Mouse (Mus musculus): ENCODE data around the gene Rps21. TPM values are rescaled to one million over a fixed set of nuclear protein-coding genes. Genes with fewer than 3 reads are reported as not detected.
"Not testable (repeated sequence)": the region's sequence is repeated elsewhere in the genome, so short reads cannot be mapped to it uniquely, and the experiment has no call there.

Gene Rps21
- polyA plus RNA-seq, 1 experiment = 1,612 TPM

- Histone ChIP-seq H3K27me3 (ENCODE audit: control insufficient read depth, insufficient read depth, low read length, poor library complexity, severe bottlenecking) (no peaks in the 10 kb centered on the region), H3K4me3 (ENCODE audit: low read depth, low read length) (no peak overlapping the region), H3K9ac (ENCODE audit: low read depth, poor library complexity, severe bottlenecking) (no peak overlapping the region; the same call in 1 of the 2 replicates), H3K4me1 (ENCODE audit: control insufficient read depth, insufficient read depth, low read length) (no peaks in the 10 kb centered on the region), H3K27ac (ENCODE audit: insufficient read depth, low read length) (peak overlapping the region; percentile 33), H3K36me3 (ENCODE audit: control insufficient read depth, insufficient read depth, low read length, poor library complexity, severe bottlenecking) (peaks cover 16% of the 10 kb centered on the region), H3K9me3 (replicated peaks; ENCODE audit: control insufficient read depth, insufficient read depth, low read length, poor library complexity, severe bottlenecking) (no peaks in the 10 kb centered on the region)
- TF ChIP-seq CTCF (IDR thresholded peaks at IDR 0.05; ENCODE audit: low read depth, low read length) (no peak), EP300 (IDR thresholded peaks at IDR 0.05; ENCODE audit: insufficient read depth, low read depth, low read length) (no peak), POLR2A (IDR thresholded peaks at IDR 0.05; ENCODE audit: insufficient read depth, low read length) (no peak)
Observed at GRCm38 (mm10) chr2:180254436-180255209, 2.6 kb upstream of the Rps21 start.

GRCm38 (mm10) chr2:180255701-180256100 lies 1.5 kb upstream of the Rps21 start:
- no peak for TF ChIP-seq POLR2A (IDR thresholded peaks at IDR 0.05; ENCODE audit: insufficient read depth, low read length)
- TF ChIP-seq CTCF (IDR thresholded peaks at IDR 0.05; ENCODE audit: low read depth, low read length) = no peak
- no peak for TF ChIP-seq EP300 (IDR thresholded peaks at IDR 0.05; ENCODE audit: insufficient read depth, low read depth, low read length)
- Histone ChIP-seq H3K9ac (ENCODE audit: low read depth, poor library complexity, severe bottlenecking) (peak overlapping the region; percentile 70), H3K36me3 (ENCODE audit: control insufficient read depth, insufficient read depth, low read length, poor library complexity, severe bottlenecking) (peaks cover 16% of the 10 kb centered on the region), H3K9me3 (replicated peaks; ENCODE audit: control insufficient read depth, insufficient read depth, low read length, poor library complexity, severe bottlenecking) (no peaks in the 10 kb centered on the region), H3K27me3 (ENCODE audit: control insufficient read depth, insufficient read depth, low read length, poor library complexity, severe bottlenecking) (no peaks in the 10 kb centered on the region), H3K4me3 (ENCODE audit: low read depth, low read length) (peak overlapping the region; percentile 83; the same call in 1 of the 2 replicates), H3K27ac (ENCODE audit: insufficient read depth, low read length) (peak overlapping the region; percentile 93), H3K4me1 (ENCODE audit: control insufficient read depth, insufficient read depth, low read length) (no peaks in the 10 kb centered on the region)

- TF ChIP-seq EP300 (IDR thresholded peaks at IDR 0.05; ENCODE audit: insufficient read depth, low read depth, low read length) = no peak
- no peak for TF ChIP-seq POLR2A (IDR thresholded peaks at IDR 0.05; ENCODE audit: insufficient read depth, low read length)
- no peak for TF ChIP-seq CTCF (IDR thresholded peaks at IDR 0.05; ENCODE audit: low read depth, low read length)
- Histone ChIP-seq H3K27me3 (ENCODE audit: control insufficient read depth, insufficient read depth, low read length, poor library complexity, severe bottlenecking) (no peaks in the 10 kb centered on the region), H3K27ac (ENCODE audit: insufficient read depth, low read length) (peak overlapping the region; percentile 93)
Observed at GRCm38 (mm10) chr2:180256296-180257000, 729 bp upstream of the Rps21 start.

GRCm38 (mm10) chr2:180257963-180258865 lies 1.0 kb downstream of the Rps21 start:
- H3K4me1 ChIP-seq (ENCODE audit: control insufficient read depth, insufficient read depth, low read length) = no peaks in the 10 kb centered on the region
- no peaks in the 10 kb centered on the region for H3K27me3 ChIP-seq (ENCODE audit: control insufficient read depth, insufficient read depth, low read length, poor library complexity, severe bottlenecking)
- peak overlapping the region; percentile 95 for H3K4me3 ChIP-seq (ENCODE audit: low read depth, low read length)
- TF ChIP-seq POLR2A (IDR thresholded peaks at IDR 0.05; ENCODE audit: insufficient read depth, low read length) = no peak
- no peak for TF ChIP-seq EP300 (IDR thresholded peaks at IDR 0.05; ENCODE audit: insufficient read depth, low read depth, low read length)
- TF ChIP-seq CTCF (IDR thresholded peaks at IDR 0.05; ENCODE audit: low read depth, low read length) = no peak
- H3K27ac ChIP-seq (ENCODE audit: insufficient read depth, low read length) = peak overlapping the region; percentile 33; the same call in 1 of the 2 replicates
- H3K36me3 ChIP-seq (ENCODE audit: control insufficient read depth, insufficient read depth, low read length, poor library complexity, severe bottlenecking) = peaks cover 16% of the 10 kb centered on the region
- no peaks in the 10 kb centered on the region for H3K9me3 ChIP-seq (replicated peaks; ENCODE audit: control insufficient read depth, insufficient read depth, low read length, poor library complexity, severe bottlenecking)
- peak overlapping the region; percentile 83 for H3K9ac ChIP-seq (ENCODE audit: low read depth, poor library complexity, severe bottlenecking)

More at GRCm38 (mm10) chr2:180256296-180257000, 729 bp upstream of the Rps21 start:
- H3K4me3 ChIP-seq (ENCODE audit: low read depth, low read length) = peak overlapping the region; percentile 83
- peaks cover 16% of the 10 kb centered on the region for H3K36me3 ChIP-seq (ENCODE audit: control insufficient read depth, insufficient read depth, low read length, poor library complexity, severe bottlenecking)
- no peaks in the 10 kb centered on the region for H3K9me3 ChIP-seq (replicated peaks; ENCODE audit: control insufficient read depth, insufficient read depth, low read length, poor library complexity, severe bottlenecking)
- H3K9ac ChIP-seq (ENCODE audit: low read depth, poor library complexity, severe bottlenecking) = peak overlapping the region; percentile 70
- no peaks in the 10 kb centered on the region for H3K4me1 ChIP-seq (ENCODE audit: control insufficient read depth, insufficient read depth, low read length)

GRCm38 (mm10) chr2:180258951-180259484 lies 1.8 kb downstream of the Rps21 start:
- not testable (repeated sequence) for H3K4me3 ChIP-seq (ENCODE audit: low read depth, low read length); H3K4me1 ChIP-seq (ENCODE audit: control insufficient read depth, insufficient read depth, low read length); H3K9me3 ChIP-seq (replicated peaks; ENCODE audit: control insufficient read depth, insufficient read depth, low read length, poor library complexity, severe bottlenecking); H3K27ac ChIP-seq (ENCODE audit: insufficient read depth, low read length); H3K27me3 ChIP-seq (ENCODE audit: control insufficient read depth, insufficient read depth, low read length, poor library complexity, severe bottlenecking)
- Histone ChIP-seq H3K36me3 (ENCODE audit: control insufficient read depth, insufficient read depth, low read length, poor library complexity, severe bottlenecking) (peaks cover 16% of the 10 kb centered on the region), H3K9ac (ENCODE audit: low read depth, poor library complexity, severe bottlenecking) (peak overlapping the region; percentile 83; the same call in 1 of the 2 replicates)

GRCm38 (mm10) chr2:180259826-180260609 lies 2.8 kb downstream of the Rps21 start:
- H3K9me3 ChIP-seq (replicated peaks; ENCODE audit: control insufficient read depth, insufficient read depth, low read length, poor library complexity, severe bottlenecking); H3K4me3 ChIP-seq (ENCODE audit: low read depth, low read length); H3K27me3 ChIP-seq (ENCODE audit: control insufficient read depth, insufficient read depth, low read length, poor library complexity, severe bottlenecking); H3K9ac ChIP-seq (ENCODE audit: low read depth, poor library complexity, severe bottlenecking); H3K4me1 ChIP-seq (ENCODE audit: control insufficient read depth, insufficient read depth, low read length): not testable (repeated sequence)
- Histone ChIP-seq H3K27ac (ENCODE audit: insufficient read depth, low read length) (0 out of 2 replicates have a peak overlapping the region, but pooled peaks have one; percentile 2), H3K36me3 (ENCODE audit: control insufficient read depth, insufficient read depth, low read length, poor library complexity, severe bottlenecking) (peaks cover 16% of the 10 kb centered on the region)
